Mouse (Mus musculus): Measurements from ENCODE around the gene Lasp1.

The Lasp1 gene

GRCm38 (mm10) chr11:97811569-97812362 lies 13.0 kb downstream of the Lasp1 start:
- DNase-seq, result no peak

DNA sequence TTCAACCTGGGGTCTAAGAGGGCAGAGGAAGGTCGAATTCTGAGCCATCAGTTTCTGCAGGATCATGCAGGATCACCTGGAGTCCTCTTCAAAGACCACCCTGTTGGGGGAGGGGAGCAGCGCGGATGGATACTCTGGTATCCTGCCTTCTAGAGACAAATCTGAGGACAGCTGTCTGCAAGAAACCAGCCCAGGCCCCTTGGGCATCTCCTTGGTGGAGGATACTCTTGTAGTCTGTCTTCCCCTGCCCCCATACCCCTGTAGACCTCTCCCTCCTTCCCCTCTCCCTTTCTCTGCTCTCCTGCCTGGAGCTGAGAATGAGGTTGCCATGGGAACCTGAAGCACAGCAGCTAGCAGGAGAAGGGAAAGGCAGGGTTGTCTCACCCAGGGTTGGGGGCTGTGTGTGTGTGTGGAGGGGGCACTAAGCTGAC lies 13.7 kb downstream of the Lasp1 start:
- no peak for DNase-seq

GRCm38 (mm10) chr11:97813085-97813484 lies 14.3 kb downstream of the Lasp1 start:
- DNase-seq, result peak in 1 of 2 experiments; percentile 32

GRCm38 (mm10) chr11:97813746-97814515 lies 15.1 kb downstream of the Lasp1 start:
- peak in 1 of 2 experiments; percentile 50 for DNase-seq

- no peak for DNase-seq
These were observed 16.9 kb downstream of the Lasp1 start for GRCm38 (mm10) chr11:97815736-97816135.

- no peak for DNase-seq
These were observed 17.4 kb downstream of the Lasp1 start for GRCm38 (mm10) chr11:97816176-97816575.

- no peak for DNase-seq
These were observed 18.1 kb downstream of the Lasp1 start for GRCm38 (mm10) chr11:97816916-97817315.

GRCm38 (mm10) chr11:97817379-97817778 lies 18.6 kb downstream of the Lasp1 start:
- no peak for DNase-seq

- DNase-seq, result no peak
These were observed 19.2 kb downstream of the Lasp1 start for GRCm38 (mm10) chr11:97818003-97818402.

- DNase-seq, result peak; percentile 57 to 68
These were observed 19.8 kb downstream of the Lasp1 start for GRCm38 (mm10) chr11:97818571-97818970.

- DNase-seq, result no peak
These were observed 20.3 kb downstream of the Lasp1 start for GRCm38 (mm10) chr11:97819102-97819501.

- DNase-seq, result no peak
These were observed 21.1 kb downstream of the Lasp1 start for GRCm38 (mm10) chr11:97819923-97820322.

DNA sequence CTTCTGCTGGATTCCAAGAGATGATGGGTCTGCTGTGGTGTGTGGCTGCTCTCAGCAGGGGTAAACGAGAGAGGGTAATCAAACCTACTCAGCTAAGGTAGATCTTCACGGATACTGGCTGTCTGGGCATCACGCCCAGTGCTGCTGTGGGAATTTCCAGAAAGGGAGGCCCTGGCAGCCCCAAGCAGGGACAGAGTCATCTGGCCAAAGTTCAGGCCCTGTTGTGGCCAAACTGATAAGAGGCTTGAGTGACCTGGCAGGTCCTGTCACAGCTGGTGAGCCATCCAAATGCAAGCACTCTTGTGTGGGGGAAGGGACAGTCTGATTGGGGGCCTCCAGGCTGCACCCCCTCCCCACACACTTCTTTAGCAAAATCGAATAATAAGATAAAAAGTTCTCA lies 22.0 kb downstream of the Lasp1 start:
- no peak for DNase-seq

- DNase-seq, result no peak
These were observed 22.7 kb downstream of the Lasp1 start for GRCm38 (mm10) chr11:97821401-97822064.

DNA sequence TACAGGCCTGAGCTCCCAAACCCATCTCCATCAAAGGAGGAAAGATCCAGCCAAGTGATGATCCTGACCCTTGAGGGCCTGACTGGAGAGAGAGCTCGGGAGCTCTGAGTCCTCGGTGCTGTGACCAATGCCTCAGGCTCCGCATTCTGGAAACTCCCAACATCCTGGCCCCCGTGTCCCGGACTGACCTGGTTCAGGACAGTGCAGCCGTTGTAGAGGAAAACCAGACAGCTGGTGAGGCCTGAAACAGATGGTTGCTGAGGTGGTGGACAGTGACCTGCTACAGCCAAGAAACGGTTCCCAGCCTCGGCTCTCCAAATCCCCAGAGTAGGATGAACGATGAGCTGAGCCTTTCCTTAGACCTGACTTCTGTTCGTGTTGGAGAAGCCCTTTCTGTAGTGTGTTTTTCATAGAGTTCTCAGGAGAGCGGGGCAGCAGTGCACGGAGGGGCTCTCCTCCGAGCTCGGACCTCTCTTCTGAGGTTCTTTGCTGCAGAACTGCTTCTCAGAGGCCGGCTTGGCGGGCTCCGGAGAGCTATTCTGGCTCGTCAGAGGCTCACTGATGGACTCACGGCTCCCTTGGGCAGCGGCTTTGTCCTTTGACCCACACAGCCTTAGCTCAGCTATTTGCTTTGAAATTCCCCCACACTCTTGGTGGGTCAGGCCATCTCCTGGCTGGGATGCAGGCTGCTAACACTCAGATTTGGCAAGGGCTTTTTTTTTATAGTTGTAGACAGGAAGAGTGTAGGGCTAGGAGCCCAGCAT lies 24.2 kb downstream of the Lasp1 start:
- DNase-seq, result no peak

- peak in 1 of 2 experiments; percentile 9 for DNase-seq
These were observed 25.4 kb downstream of the Lasp1 start for GRCm38 (mm10) chr11:97824168-97824567.

- DNase-seq, result peak; percentile 57 to 58
These were observed 26.1 kb downstream of the Lasp1 start for GRCm38 (mm10) chr11:97824895-97825294.

DNA sequence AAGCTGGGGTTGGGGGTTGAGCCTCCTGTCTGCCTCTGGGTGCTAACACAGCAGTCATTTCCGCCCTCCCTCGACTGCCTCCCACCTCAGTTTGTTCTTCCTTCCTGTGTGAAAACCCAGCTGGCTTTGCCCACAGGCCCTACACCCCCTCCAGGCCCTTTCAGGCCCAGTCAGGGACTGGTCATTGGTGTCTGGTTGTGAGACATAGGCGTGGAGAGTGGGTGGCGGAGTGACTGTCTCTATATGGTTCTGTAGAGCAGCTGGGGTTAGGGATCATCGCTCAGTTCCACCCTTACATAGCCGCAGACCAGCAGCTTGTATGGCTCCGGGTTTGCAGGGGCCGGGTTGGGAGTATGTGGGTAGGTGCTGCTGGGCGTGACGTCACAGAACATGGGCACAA lies 26.5 kb downstream of the Lasp1 start:
- DNase-seq, result peak; percentile 67 to 70

DNA sequence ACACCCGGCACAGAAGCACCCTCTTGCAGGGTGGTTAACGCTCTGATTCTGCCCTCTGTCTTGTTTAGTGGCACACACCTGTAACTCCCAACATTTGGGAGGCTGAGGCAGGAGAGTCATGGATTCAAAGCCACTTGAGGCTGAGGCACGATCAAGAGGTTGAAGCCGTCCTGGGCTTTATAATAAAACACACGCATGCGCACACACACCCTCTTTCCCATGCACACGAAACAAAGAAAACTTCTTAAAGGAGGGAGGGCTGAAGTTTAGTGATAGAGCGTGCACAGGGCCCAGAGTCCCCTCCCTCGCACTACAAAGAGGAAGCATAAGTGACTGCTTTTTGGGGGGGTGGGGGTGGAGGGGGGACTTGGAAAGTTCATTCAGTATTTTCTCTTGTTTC lies 27.2 kb downstream of the Lasp1 start:
- peak in 1 of 2 experiments; percentile 14 for DNase-seq

DNA sequence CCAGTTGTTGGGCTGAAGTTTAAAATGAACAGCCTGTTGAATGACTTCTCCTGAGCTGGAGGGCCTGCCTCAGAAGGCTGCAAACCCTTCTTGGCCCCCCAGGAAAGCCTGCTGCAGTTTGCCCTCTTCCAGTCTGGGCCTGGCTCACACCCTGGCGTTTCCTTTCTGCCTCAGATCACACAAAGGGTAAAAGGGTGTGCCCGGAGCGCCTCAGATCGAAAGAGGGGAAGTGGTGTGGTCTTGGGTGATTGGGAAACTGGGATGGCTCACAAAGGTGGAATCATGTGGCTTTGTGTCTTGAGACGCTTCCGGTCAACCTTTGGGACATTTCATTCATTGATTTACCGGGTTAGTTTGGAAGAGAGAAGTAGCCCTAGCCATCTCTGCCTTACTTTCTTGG lies 27.6 kb downstream of the Lasp1 start:
- peak in 1 of 2 experiments; percentile 54 for DNase-seq

- peak in 1 of 2 experiments; percentile 10 for DNase-seq
These were observed 28.9 kb downstream of the Lasp1 start for GRCm38 (mm10) chr11:97827654-97828053.

- DNase-seq, result no peak
These were observed 30.6 kb downstream of the Lasp1 start for GRCm38 (mm10) chr11:97829365-97829764.
